In the genomic region with DNA sequence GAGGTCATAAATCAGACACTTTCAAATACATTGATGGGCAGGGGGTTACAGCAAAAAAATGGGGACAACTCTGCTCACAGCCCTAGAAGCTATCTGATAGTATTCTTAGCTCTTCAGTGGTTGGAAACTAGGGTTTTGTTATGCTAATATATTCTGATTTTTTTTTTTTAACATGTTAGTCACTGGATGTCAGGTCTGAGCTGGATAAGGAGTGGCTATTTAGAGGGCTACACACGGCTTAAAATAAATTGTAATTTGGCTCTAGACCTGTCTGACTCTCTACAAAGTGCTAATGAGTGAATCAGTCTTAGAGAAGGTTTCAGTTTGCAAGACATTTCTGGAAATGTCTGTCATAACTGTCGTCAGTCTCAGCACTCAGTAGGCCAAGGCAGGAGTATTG, we compare ENCODE assay signal across 17 mouse cellular contexts.
"Had no signal": no experiment of that assay in that cellular context is flagged by ENCODE, and none has a peak within 500 bp of the region (broad histone marks: within the 10 kb centered on the region; RNA-seq: fewer than 3 reads in every experiment).

No protein-coding gene starts in this region.

- H3K9me3 ChIP-seq: liver, embryonic 13.5 days had no signal

- H3K4me3 ChIP-seq: layer of hippocampus, adult 2 months; left cerebral cortex, adult 2 months; liver, embryonic 13.5 days; midbrain, embryonic 13.5 days had no signal

- ATAC-seq: midbrain, embryonic 13.5 days had no signal

- H3K4me1 ChIP-seq: midbrain, embryonic 13.5 days had no signal

- H3K27me3 ChIP-seq: liver, embryonic 13.5 days; midbrain, embryonic 13.5 days had no signal

- H3K27ac ChIP-seq: kidney, postnatal 0 days; layer of hippocampus, adult 2 months; left cerebral cortex, adult 2 months; liver, embryonic 13.5 days; midbrain, embryonic 13.5 days; stomach, postnatal 0 days had no signal

- DNase-seq: kidney, adult 2 months; kidney, postnatal 25 days; layer of hippocampus, adult 9-11 months; liver, embryonic 13.5 days; lung, adult 2 months; lung, postnatal 36 days; right cerebral cortex, adult 18-20 months; right cerebral cortex, postnatal 14 days; right cerebral cortex, postnatal 4 days; thymus, adult 2 months; thymus, postnatal 14 days; thymus, postnatal 4 days had no signal

- H3K9ac ChIP-seq: liver, embryonic 13.5 days; midbrain, embryonic 13.5 days had no signal

- H3K4me2 ChIP-seq: liver, embryonic 13.5 days; midbrain, embryonic 13.5 days had no signal
